Mouse (Mus musculus) small intestine, adult 2 months (tissue): ENCODE measurements at regions not wholly inside any gene's neighbourhood (a gene's known extent, or its start where the extent isn't known, plus 50 kb on each side); places are given as distances from the start of the nearest gene placed in this dataset.
"Not testable (repeated sequence)": the region's sequence is repeated elsewhere in the genome, so short reads cannot be mapped to it uniquely, and the experiment has no call there.

Source experiments
- H3K27ac ChIP-seq: fragments of 200-500 bp; 2 replicates; pipeline ENCODE4 v1.5.1; 2012; ENCODE audit warnings: low read depth, low read length, control low read depth, inconsistent platforms; ENCODE audit not compliant: insufficient read depth
- H3K27me3 ChIP-seq: fragments of 200-500 bp; 2 replicates; pipeline ENCODE4 v1.6.1; 2012; ENCODE audit warnings: mild to moderate bottlenecking, moderate library complexity, low read length, inconsistent platforms; ENCODE audit not compliant: control insufficient read depth, insufficient read depth
- H3K36me3 ChIP-seq: fragments of 200-500 bp; 2 replicates; pipeline ENCODE4 v1.6.1; 2012; ENCODE audit warnings: mild to moderate bottlenecking, low read length, control low read depth, inconsistent platforms; ENCODE audit not compliant: control insufficient read depth, insufficient read depth
- H3K4me1 ChIP-seq: fragments of 200-500 bp; 2 replicates; pipeline ENCODE4 v1.6.1; 2012; ENCODE audit warnings: low read length, inconsistent platforms, mixed read lengths; ENCODE audit not compliant: control insufficient read depth, insufficient read depth, insufficient read length
- H3K4me3 ChIP-seq: fragments of 200-500 bp; 2 replicates; pipeline ENCODE4 v1.5.1; 2012; ENCODE audit warnings: low read depth, mild to moderate bottlenecking, control low read depth, inconsistent platforms, low read length, moderate library complexity
- CTCF ChIP-seq: fragments of 200-500 bp; IDR thresholded peaks from 2 replicates; pipeline ENCODE4 v1.5.1; 2012; ENCODE audit warnings: low read depth, mild to moderate bottlenecking, control low read depth, inconsistent platforms, low read length, moderate library complexity, mixed read lengths; ENCODE audit not compliant: insufficient replicate concordance, insufficient read length; ENCODE audit errors: extremely low read depth
- POLR2A ChIP-seq: fragments of 200-500 bp; IDR thresholded peaks from 2 replicates; pipeline ENCODE4 v1.6.1; 2012; ENCODE audit warnings: low read depth, mild to moderate bottlenecking, control low read depth, inconsistent platforms, low read length, moderate library complexity
- WGBS: fragments of 180-500 bp; shearing (Covaris S2); methylation state at CpG from one replicate; pipeline ENCODE4 v1.1.7; 2018; 5-methylcytosine and 5-hydroxymethylcytosine counted together

DNA sequence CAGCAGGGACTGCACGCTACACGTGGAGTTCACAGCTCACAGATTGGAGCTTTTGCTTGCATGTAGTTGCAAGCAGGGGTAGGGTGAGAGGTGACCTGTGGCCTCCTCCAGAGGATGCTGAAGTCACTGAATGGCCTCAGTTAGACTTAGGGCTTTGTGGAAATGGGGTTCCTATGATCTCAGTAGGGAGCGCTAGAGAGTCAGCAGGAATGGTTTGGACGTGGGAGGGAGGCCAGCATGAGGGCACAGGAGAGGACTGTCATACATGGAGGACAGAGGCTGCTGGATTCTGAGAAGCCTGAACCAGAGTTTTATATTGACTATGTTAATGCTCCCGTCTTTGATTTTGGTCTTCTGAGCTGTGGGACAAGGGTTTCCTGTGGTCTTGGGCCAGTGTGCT is 85.5 kb downstream of the Cryaa start:
- Histone ChIP-seq H3K27ac (no peak overlapping the region), H3K27me3 (no peaks in the 10 kb centered on the region), H3K4me1 (peaks cover 12% of the 10 kb centered on the region), H3K4me3 (no peak overlapping the region), H3K36me3 (no peaks in the 10 kb centered on the region)
- WGBS, result 64% methylated on average over 5 of the region's 5 CpGs
- TF ChIP-seq CTCF (no peak), POLR2A (no peak)

- H3K36me3 ChIP-seq, result no peaks in the 10 kb centered on the region
- H3K4me3 ChIP-seq, result no peak overlapping the region
- no peak for TF ChIP-seq POLR2A
- 19% methylated on average over 25 of the region's 25 CpGs for WGBS
- peaks cover 12% of the 10 kb centered on the region for H3K4me1 ChIP-seq
- peak overlapping the region; percentile 24; the same call in 1 of the 2 replicates for H3K27ac ChIP-seq
- H3K27me3 ChIP-seq, result no peaks in the 10 kb centered on the region
These were observed 88.6 kb downstream of the Sik1 start for GRCm38 (mm10) chr17:31766779-31767697.

DNA sequence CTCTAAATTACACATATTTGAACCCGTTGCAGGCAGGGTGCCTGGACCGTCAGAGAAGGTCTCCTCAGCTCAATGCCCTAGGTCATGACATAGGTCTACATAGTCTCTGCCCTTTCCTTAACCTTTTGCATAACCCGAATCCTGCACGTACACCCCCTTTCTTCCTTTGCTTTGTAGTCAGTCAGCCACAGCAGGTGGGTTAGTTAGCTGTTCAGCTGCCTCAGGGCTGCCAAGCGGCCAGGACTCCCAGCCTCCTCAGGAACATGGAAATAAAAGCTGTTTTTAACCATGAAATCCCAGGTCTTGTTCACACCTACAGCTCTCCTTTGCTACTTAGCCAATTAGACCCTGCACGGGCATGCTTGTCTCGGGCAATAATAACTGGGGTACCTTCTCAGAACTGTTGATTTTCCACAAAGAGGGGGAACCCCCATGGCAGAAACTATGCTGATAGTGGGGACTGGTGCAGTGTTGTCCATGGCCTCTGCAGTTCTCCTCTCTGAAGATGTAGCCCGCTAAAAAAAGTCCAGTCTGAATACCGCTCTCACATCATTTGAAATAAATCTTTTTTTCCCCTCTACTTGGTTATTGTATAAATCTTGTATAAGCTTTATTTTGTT is 83.3 kb downstream of the Sik1 start:
- peaks cover 4% of the 10 kb centered on the region; the same call in 1 of the 2 replicates for H3K4me1 ChIP-seq
- TF ChIP-seq CTCF (no peak), POLR2A (no peak)
- H3K27me3 ChIP-seq, result no peaks in the 10 kb centered on the region
- H3K36me3 ChIP-seq, result no peaks in the 10 kb centered on the region
- 79% methylated on average over 9 of the region's 9 CpGs for WGBS
- H3K4me3 ChIP-seq, result no peak overlapping the region
- no peak overlapping the region for H3K27ac ChIP-seq

- H3K27ac ChIP-seq, H3K4me1 ChIP-seq, H3K36me3 ChIP-seq, H3K27me3 ChIP-seq, H3K4me3 ChIP-seq: not testable (repeated sequence)
These were observed 81.7 kb downstream of the Sik1 start for GRCm38 (mm10) chr17:31773882-31774281.

DNA sequence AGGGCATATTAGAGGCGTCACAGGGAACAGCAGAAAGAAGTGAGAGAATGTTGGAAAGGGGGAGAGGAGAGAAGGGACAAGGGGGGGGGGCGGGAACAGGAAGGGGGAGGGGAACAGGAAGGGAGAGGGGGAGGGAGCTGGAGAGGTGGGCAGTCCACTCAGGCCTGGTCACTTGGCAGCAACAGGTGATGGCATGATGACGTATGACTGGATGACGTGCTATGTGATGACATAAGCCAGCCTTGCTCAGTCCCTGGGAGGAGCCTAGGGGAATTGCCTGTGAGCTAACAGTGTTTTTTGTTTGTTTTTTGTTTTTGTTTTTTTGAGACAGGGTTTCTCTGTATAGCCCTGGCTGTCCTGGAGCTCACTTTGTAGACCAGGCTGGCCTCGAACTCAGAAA is 80.6 kb downstream of the Sik1 start:
- Histone ChIP-seq H3K36me3 (no peaks in the 10 kb centered on the region), H3K27ac (no peak overlapping the region), H3K4me3 (no peak overlapping the region), H3K4me1 (peaks cover 2% of the 10 kb centered on the region; the same call in 1 of the 2 replicates), H3K27me3 (no peaks in the 10 kb centered on the region)
- TF ChIP-seq CTCF, result no peak
- TF ChIP-seq POLR2A, result no peak
- 79% methylated on average over 4 of the region's 5 CpGs for WGBS

DNA sequence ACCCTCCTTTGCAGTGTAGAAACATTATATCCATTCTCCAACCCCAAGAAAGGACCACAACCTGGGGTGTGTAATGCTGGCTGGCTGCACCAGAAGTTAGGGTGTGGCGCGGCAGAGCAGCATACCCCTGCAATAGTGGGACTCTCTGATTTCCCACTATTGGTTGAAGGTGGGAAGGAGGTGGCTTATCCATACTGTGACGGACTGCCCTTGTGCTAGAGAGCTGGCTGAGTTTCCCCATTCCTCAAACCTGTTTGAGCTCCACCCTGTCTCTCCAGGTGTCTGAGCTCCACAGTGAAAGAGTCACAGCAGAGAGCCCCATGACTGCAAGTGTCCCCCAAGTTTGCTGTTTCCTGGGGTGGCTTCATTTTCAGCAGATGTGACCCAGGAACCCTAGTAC is 79.6 kb downstream of the Sik1 start:
- H3K4me1 ChIP-seq, result peaks cover 2% of the 10 kb centered on the region; the same call in 1 of the 2 replicates
- TF ChIP-seq POLR2A, result no peak
- TF ChIP-seq CTCF, result no peak
- no peak overlapping the region for H3K4me3 ChIP-seq
- no peaks in the 10 kb centered on the region for H3K36me3 ChIP-seq
- WGBS, result 55% methylated on average over 3 of the region's 3 CpGs
- no peak overlapping the region for H3K27ac ChIP-seq
- H3K27me3 ChIP-seq, result no peaks in the 10 kb centered on the region

GRCm38 (mm10) chr17:31776949-31777607 is 78.5 kb downstream of the Sik1 start:
- Histone ChIP-seq H3K4me3 (no peak overlapping the region), H3K4me1 (peaks cover 2% of the 10 kb centered on the region; the same call in 1 of the 2 replicates), H3K27me3 (no peaks in the 10 kb centered on the region), H3K36me3 (no peaks in the 10 kb centered on the region), H3K27ac (no peak overlapping the region)
- TF ChIP-seq CTCF, result no peak
- no peak for TF ChIP-seq POLR2A
- WGBS, result 60% methylated on average over 9 of the region's 9 CpGs
